Mouse (Mus musculus): Measurements from ENCODE around the gene Stk24. TPM values are rescaled to one million over a fixed set of nuclear protein-coding genes. Genes with fewer than 3 reads are reported as not detected.
A peak's percentile ranks its signal among the peaks of the same experiment; 100 is the strongest.

Stk24 gene
- total RNA-seq, 2 experiments from 2014 or later, result 26.1 to 28.9 TPM

GRCm38 (mm10) chr14:121353648-121354377 lies 26.0 kb downstream of the Stk24 start:
- DNase-seq, result no peak
- intact Hi-C loops (cut with DNase I), result no loop called here

GRCm38 (mm10) chr14:121352744-121353143 lies 27.1 kb downstream of the Stk24 start:
- DNase-seq, result no peak
- intact Hi-C loops (cut with DNase I), result no loop called here

- no peak for DNase-seq
These were observed 28.1 kb downstream of the Stk24 start for GRCm38 (mm10) chr14:121351737-121352136.

GRCm38 (mm10) chr14:121350011-121350410 lies 29.8 kb downstream of the Stk24 start:
- intact Hi-C loops (cut with DNase I), result no loop called here
- DNase-seq, result no peak

More at GRCm38 (mm10) chr14:121351737-121352136, 28.1 kb downstream of the Stk24 start:
- intact Hi-C loops (cut with DNase I), result no loop called here

- DNase-seq, result no peak
- intact Hi-C loops (cut with DNase I), result no loop called here
These were observed 30.5 kb downstream of the Stk24 start for GRCm38 (mm10) chr14:121349291-121349690.

GRCm38 (mm10) chr14:121348256-121348655 lies 31.6 kb downstream of the Stk24 start:
- intact Hi-C loops (cut with DNase I), result no loop called here
- DNase-seq, result peak in 1 of 2 experiments; percentile 40

GRCm38 (mm10) chr14:121347134-121347533 lies 32.7 kb downstream of the Stk24 start:
- no peak for DNase-seq
- intact Hi-C loops (cut with DNase I), result no loop called here

- intact Hi-C loops (cut with DNase I), result no loop called here
- DNase-seq, result no peak
These were observed 33.2 kb downstream of the Stk24 start for GRCm38 (mm10) chr14:121346654-121347053.

- no peak for DNase-seq
- intact Hi-C loops (cut with DNase I), result no loop called here
These were observed 33.8 kb downstream of the Stk24 start for GRCm38 (mm10) chr14:121346053-121346452.

GRCm38 (mm10) chr14:121344928-121345327 lies 34.9 kb downstream of the Stk24 start:
- no peak for DNase-seq
- intact Hi-C loops (cut with DNase I), result loop anchor here (5.0 kb wide), 1 partner anchor 48 kb away; no protein-coding TSS in a partner anchor

GRCm38 (mm10) chr14:121342885-121343284 lies 36.9 kb downstream of the Stk24 start:
- no peak for DNase-seq

GRCm38 (mm10) chr14:121339951-121340401 lies 39.8 kb downstream of the Stk24 start:
- intact Hi-C loops (cut with DNase I), result loop anchor here (5.0 kb wide), 2 partner anchors 43 to 112 kb away; no protein-coding TSS in a partner anchor
- peak; percentile 58 for DNase-seq

More at GRCm38 (mm10) chr14:121342885-121343284, 36.9 kb downstream of the Stk24 start:
- intact Hi-C loops (cut with DNase I), result loop anchor here (5.0 kb wide), 1 partner anchor 46 kb away; no protein-coding TSS in a partner anchor

- DNase-seq, result no peak
- intact Hi-C loops (cut with DNase I), result loop anchor here (5.0 kb wide), 1 partner anchor 113 kb away; no protein-coding TSS in a partner anchor
These were observed 40.8 kb downstream of the Stk24 start for GRCm38 (mm10) chr14:121338819-121339573.

GRCm38 (mm10) chr14:121330090-121330408 lies 49.8 kb downstream of the Stk24 start:
- intact Hi-C loops (cut with DNase I), result no loop called here
- DNase-seq, result no peak

- intact Hi-C loops (cut with DNase I), result no loop called here
- DNase-seq, result no peak
These were observed 50.3 kb downstream of the Stk24 start for GRCm38 (mm10) chr14:121329401-121330089.

GRCm38 (mm10) chr14:121328878-121329277 lies 50.9 kb downstream of the Stk24 start:
- intact Hi-C loops (cut with DNase I), result no loop called here
- DNase-seq, result no peak

GRCm38 (mm10) chr14:121326432-121326831 lies 53.4 kb downstream of the Stk24 start:
- DNase-seq, result no peak

GRCm38 (mm10) chr14:121324521-121325330 lies 55.1 kb downstream of the Stk24 start:
- intact Hi-C loops (cut with DNase I), result no loop called here
- DNase-seq, result no peak

More at GRCm38 (mm10) chr14:121326432-121326831, 53.4 kb downstream of the Stk24 start:
- intact Hi-C loops (cut with DNase I), result no loop called here

- DNase-seq, result no peak
- intact Hi-C loops (cut with DNase I), result no loop called here
These were observed 57.2 kb downstream of the Stk24 start for GRCm38 (mm10) chr14:121322641-121323040.

GRCm38 (mm10) chr14:121322150-121322549 lies 57.7 kb downstream of the Stk24 start:
- intact Hi-C loops (cut with DNase I), result no loop called here
- DNase-seq, result no peak
